Mouse (Mus musculus): ENCODE results near the gene Lims1. TPM values are rescaled to one million over a fixed set of nuclear protein-coding genes. Genes with fewer than 3 reads are reported as not detected.

Lims1 gene
- polyA plus RNA-seq, 1 experiment from 2014 or later: 163 TPM

DNA sequence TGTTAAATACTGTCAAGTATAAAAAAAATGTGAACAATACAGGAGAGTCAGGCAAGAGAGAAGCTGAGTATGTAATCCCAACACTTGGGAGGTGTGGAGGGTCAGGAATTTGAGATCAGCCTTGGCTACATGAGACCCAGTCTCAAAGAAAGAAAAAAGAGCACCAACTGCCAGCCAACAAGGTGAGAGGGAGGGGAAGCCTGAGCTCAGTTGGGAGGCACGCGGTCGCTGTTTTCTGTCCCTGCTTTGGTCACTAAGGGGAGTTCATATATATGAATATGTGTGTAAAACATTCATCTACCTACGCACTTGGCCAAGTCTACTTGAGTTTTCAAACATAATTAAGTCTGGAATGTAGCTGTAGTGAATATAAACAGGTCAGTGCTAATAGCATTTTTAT lies 72.0 kb downstream of the Lims1 start:
- Histone ChIP-seq H3K4me1 (ENCODE audit: control insufficient read depth, insufficient read depth, low read length) (peaks cover 40% of the 10 kb centered on the region), H3K4me2 (ENCODE audit: low read depth, low read length) (peak overlapping the region; percentile 72), H3K9ac (ENCODE audit: low read length) (peak overlapping the region; percentile 84)

DNA sequence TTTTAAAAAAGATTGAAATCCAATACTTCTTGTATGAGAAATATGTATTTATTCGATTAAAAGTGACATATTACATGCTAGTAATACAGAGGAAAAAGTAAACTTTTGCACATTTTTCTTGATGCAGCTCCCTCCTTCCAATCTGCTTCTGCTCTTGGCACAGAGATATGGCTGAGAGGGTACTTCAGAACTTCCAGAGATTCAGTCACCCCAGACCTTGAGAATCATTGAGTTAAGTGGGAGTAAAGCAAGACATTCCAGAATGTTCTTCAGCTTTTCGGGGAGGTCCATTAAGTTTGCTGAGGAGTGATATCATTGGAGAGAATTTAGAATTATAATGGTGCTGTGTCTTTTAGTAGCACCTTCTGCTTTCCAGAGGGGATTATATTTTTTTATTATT lies 72.5 kb downstream of the Lims1 start:
- Histone ChIP-seq H3K4me3 (ENCODE audit: low read length) (peak overlapping the region; percentile 45), H3K9me3 (replicated peaks; ENCODE audit: control insufficient read depth, low read length) (no peaks in the 10 kb centered on the region), H3K36me3 (ENCODE audit: control insufficient read depth, insufficient read depth) (peaks cover 12% of the 10 kb centered on the region), H3K27ac (ENCODE audit: low read length) (peak overlapping the region; percentile 96), H3K27me3 (ENCODE audit: control insufficient read depth, insufficient read depth, low read length) (no peaks in the 10 kb centered on the region), H3K4me2 (ENCODE audit: low read depth, low read length) (peak overlapping the region; percentile 72), H3K9ac (ENCODE audit: low read length) (peak overlapping the region; percentile 84), H3K4me1 (ENCODE audit: control insufficient read depth, insufficient read depth, low read length) (peaks cover 40% of the 10 kb centered on the region)
- no peak for ATAC-seq (replicated peaks; ENCODE audit: extremely low read depth, insufficient read depth, low FRiP score)
- 42% methylated on average over 2 of the region's 2 CpGs for WGBS

More for the DNA sequence above, 72.0 kb downstream of the Lims1 start:
- Histone ChIP-seq H3K4me3 (ENCODE audit: low read length) (peak overlapping the region; percentile 45), H3K9me3 (replicated peaks; ENCODE audit: control insufficient read depth, low read length) (no peaks in the 10 kb centered on the region), H3K27me3 (ENCODE audit: control insufficient read depth, insufficient read depth, low read length) (no peaks in the 10 kb centered on the region), H3K36me3 (ENCODE audit: control insufficient read depth, insufficient read depth) (peaks cover 12% of the 10 kb centered on the region), H3K27ac (ENCODE audit: low read length) (peak overlapping the region; percentile 93)
- ATAC-seq (replicated peaks; ENCODE audit: extremely low read depth, insufficient read depth, low FRiP score): no peak
- WGBS: 34% methylated on average over 4 of the region's 4 CpGs

DNA sequence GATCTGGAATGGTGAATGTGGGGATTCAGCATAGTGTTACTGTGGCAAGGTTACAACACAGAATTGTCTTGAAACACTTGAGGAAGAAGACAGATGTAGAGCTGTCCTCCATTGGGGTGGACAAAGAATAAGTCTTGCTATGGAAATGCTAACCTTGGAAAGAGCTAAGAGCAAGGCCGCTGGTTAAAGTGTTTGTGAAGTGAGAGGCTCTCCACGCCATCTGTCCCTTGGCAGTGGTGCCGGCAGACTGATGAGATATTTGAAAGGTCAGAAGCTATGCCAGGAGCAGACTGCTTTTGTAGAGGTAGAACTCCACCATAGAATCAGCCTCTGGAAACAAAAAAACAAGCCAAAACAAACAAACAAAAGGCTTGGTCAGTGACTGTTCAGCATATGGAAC lies 73.3 kb downstream of the Lims1 start:
- no peaks in the 10 kb centered on the region for H3K9me3 ChIP-seq (replicated peaks; ENCODE audit: control insufficient read depth, low read length)
- H3K4me1 ChIP-seq (ENCODE audit: control insufficient read depth, insufficient read depth, low read length): peaks cover 47% of the 10 kb centered on the region
- peak overlapping the region; percentile 45 for H3K4me3 ChIP-seq (ENCODE audit: low read length)
- 31% methylated on average over 3 of the region's 3 CpGs for WGBS
- peaks cover 17% of the 10 kb centered on the region for H3K36me3 ChIP-seq (ENCODE audit: control insufficient read depth, insufficient read depth)
- H3K4me2 ChIP-seq (ENCODE audit: low read depth, low read length): peak overlapping the region; percentile 72
- H3K9ac ChIP-seq (ENCODE audit: low read length): peak overlapping the region; percentile 84
- no peak for ATAC-seq (replicated peaks; ENCODE audit: extremely low read depth, insufficient read depth, low FRiP score)
- no peaks in the 10 kb centered on the region for H3K27me3 ChIP-seq (ENCODE audit: control insufficient read depth, insufficient read depth, low read length)
- peak overlapping the region; percentile 96 for H3K27ac ChIP-seq (ENCODE audit: low read length)

DNA sequence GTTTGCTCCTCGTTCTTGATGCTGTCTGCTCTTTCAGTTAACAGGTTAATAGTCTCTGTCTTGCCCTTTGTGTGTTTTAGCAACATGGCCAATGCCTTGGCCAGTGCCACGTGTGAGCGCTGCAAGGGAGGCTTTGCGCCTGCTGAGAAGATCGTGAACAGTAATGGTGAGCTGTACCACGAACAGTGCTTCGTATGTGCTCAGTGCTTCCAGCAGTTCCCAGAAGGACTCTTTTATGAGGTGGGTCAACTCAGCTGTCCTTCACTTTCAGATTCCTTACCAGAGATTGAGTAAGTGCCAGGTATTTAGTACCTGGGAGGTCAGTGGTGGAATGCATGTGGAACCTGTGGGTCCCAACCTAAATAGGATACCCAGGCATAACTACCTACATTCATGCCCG lies 75.7 kb downstream of the Lims1 start:
- no peak for ATAC-seq (replicated peaks; ENCODE audit: extremely low read depth, insufficient read depth, low FRiP score)
- H3K4me1 ChIP-seq (ENCODE audit: control insufficient read depth, insufficient read depth, low read length): peaks cover 45% of the 10 kb centered on the region
- H3K4me2 ChIP-seq (ENCODE audit: low read depth, low read length): no peak overlapping the region
- H3K4me3 ChIP-seq (ENCODE audit: low read length): no peak overlapping the region
- no peak overlapping the region for H3K9ac ChIP-seq (ENCODE audit: low read length)
- no peaks in the 10 kb centered on the region for H3K27me3 ChIP-seq (ENCODE audit: control insufficient read depth, insufficient read depth, low read length)
- peaks cover 31% of the 10 kb centered on the region for H3K36me3 ChIP-seq (ENCODE audit: control insufficient read depth, insufficient read depth)
- H3K27ac ChIP-seq (ENCODE audit: low read length): 0 out of 2 replicates have a peak overlapping the region, but pooled peaks have one; percentile 12
- no peaks in the 10 kb centered on the region for H3K9me3 ChIP-seq (replicated peaks; ENCODE audit: control insufficient read depth, low read length)
- 92% methylated on average over 8 of the region's 8 CpGs for WGBS

DNA sequence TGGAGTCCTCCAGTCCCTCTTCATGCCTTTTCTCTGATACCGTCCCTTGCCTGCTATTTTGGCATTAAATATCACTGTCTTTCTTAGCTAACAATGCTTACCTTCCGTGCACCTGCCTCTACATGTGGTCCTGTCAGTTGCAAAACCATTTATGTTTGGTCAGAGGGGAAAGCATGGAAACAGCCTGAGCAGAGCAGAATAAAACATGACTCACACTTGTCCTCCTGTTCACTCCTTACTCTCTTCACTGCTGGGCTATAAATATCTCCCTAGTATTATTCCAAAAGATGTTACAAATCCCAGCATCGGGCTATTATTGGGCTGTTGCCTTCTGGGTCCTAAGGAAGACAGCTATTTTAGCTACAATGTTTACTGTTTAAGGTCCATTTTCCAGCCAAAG lies 78.6 kb downstream of the Lims1 start:
- Histone ChIP-seq H3K4me1 (ENCODE audit: control insufficient read depth, insufficient read depth, low read length) (peaks cover 51% of the 10 kb centered on the region), H3K4me3 (ENCODE audit: low read length) (no peak overlapping the region), H3K27me3 (ENCODE audit: control insufficient read depth, insufficient read depth, low read length) (no peaks in the 10 kb centered on the region), H3K27ac (ENCODE audit: low read length) (peak overlapping the region; percentile 72), H3K9me3 (replicated peaks; ENCODE audit: control insufficient read depth, low read length) (no peaks in the 10 kb centered on the region), H3K9ac (ENCODE audit: low read length) (no peak overlapping the region; the same call in 1 of the 2 replicates), H3K36me3 (ENCODE audit: control insufficient read depth, insufficient read depth) (peaks cover 40% of the 10 kb centered on the region), H3K4me2 (ENCODE audit: low read depth, low read length) (peak overlapping the region; percentile 24; the same call in 1 of the 2 replicates)
- peak; percentile 56 for ATAC-seq (replicated peaks; ENCODE audit: extremely low read depth, insufficient read depth, low FRiP score)
- WGBS: 45% methylated on average over 3 of the region's 3 CpGs

DNA sequence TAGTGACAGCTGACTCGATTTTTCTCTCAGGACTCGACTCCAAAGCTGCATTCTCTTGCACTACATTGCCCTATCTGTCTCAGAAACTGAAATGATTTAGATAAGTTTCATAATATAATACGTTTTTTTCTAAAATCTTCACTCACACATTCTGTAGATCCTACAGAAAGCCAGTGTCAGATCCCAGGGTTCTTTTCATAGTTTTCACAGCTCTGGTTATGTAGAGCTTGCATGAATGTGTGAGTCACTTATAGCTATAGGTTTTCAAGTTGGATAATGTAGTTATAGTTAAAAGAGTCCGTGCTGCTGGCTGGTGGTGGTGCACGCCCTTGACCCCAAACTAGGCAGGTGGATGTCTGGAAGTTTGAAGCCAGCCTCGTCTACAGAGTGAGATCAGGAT lies 81.4 kb downstream of the Lims1 start:
- Histone ChIP-seq H3K36me3 (ENCODE audit: control insufficient read depth, insufficient read depth) (peaks cover 56% of the 10 kb centered on the region), H3K27ac (ENCODE audit: low read length) (peak overlapping the region; percentile 87), H3K9ac (ENCODE audit: low read length) (peak overlapping the region; percentile 8; the same call in 1 of the 2 replicates), H3K4me2 (ENCODE audit: low read depth, low read length) (no peak overlapping the region), H3K4me1 (ENCODE audit: control insufficient read depth, insufficient read depth, low read length) (peaks cover 47% of the 10 kb centered on the region), H3K4me3 (ENCODE audit: low read length) (no peak overlapping the region), H3K9me3 (replicated peaks; ENCODE audit: control insufficient read depth, low read length) (no peaks in the 10 kb centered on the region), H3K27me3 (ENCODE audit: control insufficient read depth, insufficient read depth, low read length) (no peaks in the 10 kb centered on the region)
- WGBS: 67% methylated on average over 6 of the region's 6 CpGs
- ATAC-seq (replicated peaks; ENCODE audit: extremely low read depth, insufficient read depth, low FRiP score): no peak

DNA sequence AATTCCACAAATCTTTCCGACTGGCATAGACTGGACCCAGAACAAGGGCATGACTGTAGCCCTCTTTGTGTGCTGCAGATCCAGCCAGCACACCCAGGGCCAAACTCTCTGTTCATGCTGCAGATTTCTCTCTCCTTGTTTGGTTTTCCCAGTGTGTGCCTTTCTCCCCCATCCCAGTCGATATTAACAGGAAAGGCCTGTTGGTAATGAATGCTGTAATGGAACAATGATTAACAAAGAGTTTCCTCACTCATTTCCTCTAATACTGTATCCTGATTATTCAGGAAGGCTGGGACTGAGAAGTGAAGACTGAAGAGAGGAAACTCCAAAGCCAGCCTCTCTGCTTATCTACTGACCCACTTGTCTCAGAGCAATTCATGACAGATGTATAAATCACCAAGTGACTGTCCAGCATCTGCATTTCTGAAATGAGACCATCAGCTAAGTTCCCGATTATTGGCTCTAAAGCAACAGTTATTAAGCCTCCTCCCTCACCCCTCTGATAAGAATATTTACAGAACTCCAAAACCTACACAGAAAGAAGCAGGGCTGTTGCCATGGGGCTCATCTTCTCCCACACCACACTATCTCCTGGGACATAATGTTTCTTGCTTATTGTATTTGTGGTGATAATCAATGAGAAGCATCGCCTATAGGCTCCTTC lies 82.2 kb downstream of the Lims1 start:
- Histone ChIP-seq H3K4me3 (ENCODE audit: low read length) (no peak overlapping the region), H3K27me3 (ENCODE audit: control insufficient read depth, insufficient read depth, low read length) (no peaks in the 10 kb centered on the region), H3K4me2 (ENCODE audit: low read depth, low read length) (no peak overlapping the region), H3K4me1 (ENCODE audit: control insufficient read depth, insufficient read depth, low read length) (peaks cover 47% of the 10 kb centered on the region), H3K27ac (ENCODE audit: low read length) (peak overlapping the region; percentile 87), H3K9ac (ENCODE audit: low read length) (no peak overlapping the region), H3K36me3 (ENCODE audit: control insufficient read depth, insufficient read depth) (peaks cover 60% of the 10 kb centered on the region), H3K9me3 (replicated peaks; ENCODE audit: control insufficient read depth, low read length) (no peaks in the 10 kb centered on the region)
- 32% methylated on average over 4 of the region's 4 CpGs for WGBS
- peak; percentile 62 for ATAC-seq (replicated peaks; ENCODE audit: extremely low read depth, insufficient read depth, low FRiP score)

DNA sequence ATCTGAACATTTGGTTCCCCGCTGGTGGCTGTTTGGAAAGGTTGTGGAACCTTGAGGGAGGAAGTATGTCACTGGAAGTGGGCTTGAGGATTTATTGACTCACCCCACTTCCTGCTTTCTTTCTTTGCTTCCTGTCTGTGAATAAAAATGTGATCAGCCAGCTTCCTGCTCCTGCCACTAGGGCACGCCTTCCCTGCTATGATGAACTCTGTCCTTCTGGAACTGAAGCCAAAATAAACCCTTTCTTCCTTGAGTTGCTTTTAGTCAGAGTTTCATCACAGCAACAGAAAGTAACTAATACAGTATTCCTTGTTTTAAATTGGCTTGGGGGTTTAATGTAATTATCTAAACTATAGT lies 82.7 kb downstream of the Lims1 start:
- no peaks in the 10 kb centered on the region for H3K27me3 ChIP-seq (ENCODE audit: control insufficient read depth, insufficient read depth, low read length)
- H3K4me3 ChIP-seq (ENCODE audit: low read length): no peak overlapping the region
- no peak overlapping the region for H3K4me2 ChIP-seq (ENCODE audit: low read depth, low read length)
- H3K36me3 ChIP-seq (ENCODE audit: control insufficient read depth, insufficient read depth): peaks cover 64% of the 10 kb centered on the region
- H3K4me1 ChIP-seq (ENCODE audit: control insufficient read depth, insufficient read depth, low read length): peaks cover 45% of the 10 kb centered on the region
- H3K9ac ChIP-seq (ENCODE audit: low read length): no peak overlapping the region
- ATAC-seq (replicated peaks; ENCODE audit: extremely low read depth, insufficient read depth, low FRiP score): peak; percentile 53; the same call in 1 of the 2 replicates
- H3K9me3 ChIP-seq (replicated peaks; ENCODE audit: control insufficient read depth, low read length): no peaks in the 10 kb centered on the region
- H3K27ac ChIP-seq (ENCODE audit: low read length): peak overlapping the region; percentile 87
- 66% methylated on average over 2 of the region's 2 CpGs for WGBS

DNA sequence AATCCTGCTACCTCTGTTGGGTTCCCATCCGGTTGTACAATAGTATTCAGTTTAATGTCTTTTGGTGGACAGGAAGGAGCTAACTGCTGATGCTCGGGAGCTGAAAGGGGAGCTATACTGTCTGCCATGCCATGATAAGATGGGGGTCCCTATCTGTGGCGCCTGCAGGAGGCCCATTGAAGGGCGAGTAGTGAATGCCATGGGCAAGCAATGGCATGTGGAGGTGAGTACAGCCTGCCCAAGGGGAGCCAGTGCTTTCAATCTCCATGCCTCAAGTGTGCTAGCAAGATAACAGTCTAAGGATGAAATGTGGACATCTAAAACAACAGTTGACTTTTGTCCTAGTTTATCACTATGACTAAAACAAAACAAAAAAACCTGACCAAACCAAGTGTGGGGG lies 89.1 kb downstream of the Lims1 start:
- no peaks in the 10 kb centered on the region for H3K27me3 ChIP-seq (ENCODE audit: control insufficient read depth, insufficient read depth, low read length)
- H3K4me1 ChIP-seq (ENCODE audit: control insufficient read depth, insufficient read depth, low read length): no peaks in the 10 kb centered on the region
- H3K36me3 ChIP-seq (ENCODE audit: control insufficient read depth, insufficient read depth): peaks cover 85% of the 10 kb centered on the region
- no peaks in the 10 kb centered on the region for H3K9me3 ChIP-seq (replicated peaks; ENCODE audit: control insufficient read depth, low read length)
- no peak overlapping the region for H3K4me2 ChIP-seq (ENCODE audit: low read depth, low read length)
- no peak overlapping the region for H3K27ac ChIP-seq (ENCODE audit: low read length)
- H3K9ac ChIP-seq (ENCODE audit: low read length): no peak overlapping the region
- no peak for ATAC-seq (replicated peaks; ENCODE audit: extremely low read depth, insufficient read depth, low FRiP score)
- no peak overlapping the region for H3K4me3 ChIP-seq (ENCODE audit: low read length)
- 84% methylated on average over 4 of the region's 4 CpGs for WGBS

Measured in heart, embryonic 16.5 days (tissue).